Mouse (Mus musculus) cerebellum, adult 2 months (tissue): ENCODE measurements around the gene Zfp385a. TPM values are rescaled to one million over a fixed set of nuclear protein-coding genes. Genes with fewer than 3 reads are reported as not detected.

Experiments used
- DNase-seq, 2 experiments: peaks; one replicate each; pipeline ENCODE4 v3.0.0; 2021
- H3K27ac ChIP-seq: fragments of 200-500 bp; 2 replicates; pipeline ENCODE4 v1.5.1; 2012; ENCODE audit warnings: low read length, control low read depth, inconsistent platforms; ENCODE audit not compliant: insufficient read depth
- H3K27me3 ChIP-seq: fragments of 200-500 bp; 2 replicates; pipeline ENCODE4 v1.6.1; 2012; ENCODE audit warnings: inconsistent platforms, mild to moderate bottlenecking, low read length, moderate library complexity; ENCODE audit not compliant: control insufficient read depth, insufficient read depth
- H3K4me1 ChIP-seq: fragments of 200-500 bp; 2 replicates; pipeline ENCODE4 v1.6.1; 2011; ENCODE audit warnings: low read length; ENCODE audit not compliant: control insufficient read depth, insufficient read depth
- H3K4me3 ChIP-seq: fragments of 200-500 bp; replicated peaks from 2 replicates; pipeline ENCODE3; 2011; ENCODE audit warnings: mild to moderate bottlenecking, low read depth, low read length, control low read depth; ENCODE audit not compliant: insufficient read depth
- CTCF ChIP-seq: fragments of 200-500 bp; IDR thresholded peaks from 2 replicates; pipeline ENCODE4 v1.5.1; 2011; ENCODE audit warnings: low read depth, mild to moderate bottlenecking, control low read depth, low read length, moderate library complexity, borderline replicate concordance; ENCODE audit not compliant: insufficient read depth
- POLR2A ChIP-seq: fragments of 200-500 bp; IDR thresholded peaks from 2 replicates; pipeline ENCODE4 v1.6.1; 2011; ENCODE audit warnings: low read length, control low read depth, borderline replicate concordance; ENCODE audit not compliant: insufficient read depth
- WGBS: fragments of 180-500 bp; shearing (Covaris S2); methylation state at CpG from one replicate; pipeline ENCODE4 v1.1.7; 2018; 5-methylcytosine and 5-hydroxymethylcytosine counted together
- polyA plus RNA-seq: library from polyadenylated mRNA; depleted of rRNA; stranded (reverse); fragments of >200 nt; gene quantifications from 2 replicates; pipeline ENCODE4 v1.2.3, GENCODE M21; 2012

Gene Zfp385a
- polyA plus RNA-seq, 1 experiment, result 91.4 TPM

GRCm38 (mm10) chr15:103376837-103377269 is 37.0 kb upstream of the Zfp385a start:
- Histone ChIP-seq H3K27ac (no peak overlapping the region), H3K27me3 (no peaks in the 10 kb centered on the region), H3K4me1 (no peaks in the 10 kb centered on the region; the same call in 1 of the 2 replicates), H3K4me3 (no peak overlapping the region)
- no peak for TF ChIP-seq CTCF
- no peak for TF ChIP-seq POLR2A
- WGBS, result 35% methylated on average over 8 of the region's 8 CpGs
- DNase-seq, result no peak

DNA sequence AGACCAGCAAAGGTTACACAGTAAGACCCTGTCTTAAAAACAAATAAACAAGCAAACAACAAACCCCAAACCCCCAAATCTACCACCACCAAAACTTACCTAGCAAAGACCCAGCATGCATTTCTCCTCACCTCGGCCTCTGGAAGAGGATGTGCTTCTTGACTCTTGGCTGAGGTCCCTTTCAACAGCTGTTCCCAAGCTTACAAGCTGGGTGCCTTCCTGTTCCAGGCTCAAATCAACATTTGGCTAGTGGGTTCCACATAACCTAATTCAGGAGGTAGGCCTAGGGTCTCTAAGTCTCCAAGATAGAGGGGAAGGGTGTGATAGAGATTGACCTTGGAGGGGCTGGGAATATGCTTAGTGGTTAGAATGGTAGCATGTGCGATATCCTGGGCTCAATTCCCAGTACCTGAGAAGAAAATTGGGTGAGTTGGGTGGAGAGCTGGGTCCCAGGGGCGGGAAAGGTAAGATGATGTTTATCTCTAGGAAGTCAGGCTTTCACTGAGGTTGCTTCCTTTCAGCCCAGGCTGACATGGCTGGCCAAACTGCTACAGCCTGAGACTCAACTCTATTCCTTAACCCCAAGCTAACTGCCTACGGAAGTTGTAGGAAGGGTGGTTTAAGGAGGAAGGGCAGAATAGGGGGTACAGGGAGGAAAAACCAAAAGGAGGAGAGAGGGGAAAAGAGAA is 35.4 kb upstream of the Zfp385a start:
- no peak for DNase-seq
- Histone ChIP-seq H3K27ac (no peak overlapping the region), H3K4me1 (no peaks in the 10 kb centered on the region; the same call in 1 of the 2 replicates), H3K4me3 (no peak overlapping the region), H3K27me3 (no peaks in the 10 kb centered on the region)
- TF ChIP-seq CTCF (no peak), POLR2A (no peak)
- 93% methylated on average over 4 of the region's 4 CpGs for WGBS

- no peaks in the 10 kb centered on the region; the same call in 1 of the 2 replicates for H3K27me3 ChIP-seq
- TF ChIP-seq POLR2A (no peak), CTCF (no peak)
- no peak for DNase-seq
- H3K4me3 ChIP-seq, result no peak overlapping the region
- H3K4me1 ChIP-seq, result no peaks in the 10 kb centered on the region; the same call in 1 of the 2 replicates
- no peak overlapping the region for H3K27ac ChIP-seq
Observed at GRCm38 (mm10) chr15:103372461-103372860, 32.6 kb upstream of the Zfp385a start.

GRCm38 (mm10) chr15:103371741-103372140 is 31.8 kb upstream of the Zfp385a start:
- WGBS, result 88% methylated on average over 1 of the region's 1 CpGs
- Histone ChIP-seq H3K4me1 (no peaks in the 10 kb centered on the region), H3K27me3 (no peaks in the 10 kb centered on the region; the same call in 1 of the 2 replicates), H3K4me3 (no peak overlapping the region), H3K27ac (no peak overlapping the region)
- DNase-seq, result no peak
- TF ChIP-seq POLR2A (no peak), CTCF (no peak)

GRCm38 (mm10) chr15:103371208-103371607 is 31.3 kb upstream of the Zfp385a start:
- no peaks in the 10 kb centered on the region for H3K4me1 ChIP-seq
- H3K27me3 ChIP-seq, result peaks cover 5% of the 10 kb centered on the region
- H3K27ac ChIP-seq, result no peak overlapping the region
- WGBS, result 55% methylated on average over 2 of the region's 2 CpGs
- TF ChIP-seq CTCF, result no peak
- no peak for TF ChIP-seq POLR2A
- no peak for DNase-seq
- H3K4me3 ChIP-seq, result no peak overlapping the region

GRCm38 (mm10) chr15:103370462-103370861 is 30.6 kb upstream of the Zfp385a start:
- Histone ChIP-seq H3K4me1 (no peaks in the 10 kb centered on the region), H3K4me3 (no peak overlapping the region), H3K27me3 (peaks cover 5% of the 10 kb centered on the region), H3K27ac (no peak overlapping the region)
- no peak for DNase-seq
- TF ChIP-seq POLR2A (no peak), CTCF (no peak)
- 83% methylated on average over 4 of the region's 4 CpGs for WGBS

DNA sequence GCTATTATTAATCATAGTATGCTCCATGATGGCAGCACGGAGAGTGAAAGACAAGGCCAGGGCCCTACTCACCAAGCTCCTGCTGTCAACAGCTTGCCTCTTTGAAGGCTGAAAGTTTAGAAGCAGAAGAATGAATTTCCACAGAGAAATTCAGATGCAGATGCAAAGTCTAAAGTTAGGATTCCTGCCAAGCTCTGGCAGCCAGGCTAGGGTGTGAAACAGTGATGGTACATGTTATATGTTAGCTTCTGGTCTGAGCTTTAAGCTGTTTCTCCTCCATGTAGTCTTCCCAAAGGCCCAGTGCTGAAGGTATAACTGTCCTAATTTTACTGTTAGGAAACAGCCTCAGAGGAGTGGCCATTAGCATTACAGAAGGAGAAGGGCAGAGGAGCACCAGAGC is 29.2 kb upstream of the Zfp385a start:
- TF ChIP-seq POLR2A, result no peak
- TF ChIP-seq CTCF, result no peak
- Histone ChIP-seq H3K4me3 (no peak overlapping the region), H3K27me3 (peaks cover 5% of the 10 kb centered on the region), H3K27ac (no peak overlapping the region), H3K4me1 (no peaks in the 10 kb centered on the region)
- no peak for DNase-seq
- 94% methylated on average over 1 of the region's 1 CpGs for WGBS

DNA sequence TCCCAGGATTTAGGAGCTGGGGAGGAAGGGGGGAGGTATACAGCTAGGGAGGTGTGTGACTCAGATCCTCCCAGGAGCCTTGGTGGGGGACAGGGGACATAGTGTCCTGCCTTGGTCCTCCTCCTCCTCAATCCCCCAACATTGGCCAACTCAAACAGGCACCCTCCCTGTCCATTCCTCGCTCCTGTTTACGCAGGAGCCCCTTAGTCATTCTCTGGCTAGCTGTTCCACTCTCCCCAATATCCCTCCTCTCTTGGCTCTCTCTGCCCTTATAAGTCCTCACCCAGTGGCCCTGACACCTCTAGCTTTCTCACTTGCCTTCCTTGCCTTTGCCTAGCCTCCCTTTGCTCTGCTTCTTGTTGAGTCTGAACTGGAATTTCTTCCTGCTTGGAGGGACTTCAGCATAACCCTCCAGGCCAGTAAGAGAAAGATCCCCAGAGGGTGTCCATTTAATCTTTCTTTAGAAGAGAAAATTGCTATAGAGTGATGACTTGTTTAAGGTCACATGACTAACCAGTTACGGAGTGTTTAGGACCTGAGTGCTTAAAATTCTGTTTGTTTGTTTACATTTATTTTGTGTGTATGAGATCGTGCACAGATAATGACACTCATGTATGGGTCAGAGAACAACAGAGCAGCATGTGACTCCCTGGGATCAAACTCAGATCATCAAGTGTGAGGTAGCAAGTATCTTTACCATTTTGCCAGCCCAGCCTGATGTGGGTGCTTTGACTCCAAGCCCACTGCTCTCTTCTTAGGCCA is 28.5 kb upstream of the Zfp385a start:
- Histone ChIP-seq H3K4me1 (no peaks in the 10 kb centered on the region), H3K4me3 (no peak overlapping the region), H3K27ac (no peak overlapping the region), H3K27me3 (peaks cover 5% of the 10 kb centered on the region)
- no peak for DNase-seq
- no peak for TF ChIP-seq POLR2A
- WGBS, result 89% methylated on average over 4 of the region's 4 CpGs
